Mouse (Mus musculus) heart, embryonic 15.5 days (tissue): ENCODE measurements around the gene Rnf146. TPM values are rescaled to one million over a fixed set of nuclear protein-coding genes. Genes with fewer than 3 reads are reported as not detected.
"Not testable (repeated sequence)": the region's sequence is repeated elsewhere in the genome, so short reads cannot be mapped to it uniquely, and the experiment has no call there.

Experiments used
- ATAC-seq: fragments of 200-750 bp; cut with Nextera tagmentation; replicated peaks from 2 replicates; pipeline ENCODE4 v1.8.0; 2017; ENCODE audit warnings: low read depth, moderate TSS enrichment; ENCODE audit not compliant: insufficient number of reproducible peaks, insufficient read depth, low FRiP score
- H3K27ac ChIP-seq: fragments of 300-500 bp; sonication (generic); 2 replicates; pipeline ENCODE4 v1.5.1; 2015; ENCODE audit warnings: mild to moderate bottlenecking, inconsistent platforms
- H3K27me3 ChIP-seq: fragments of 300-500 bp; sonication (generic); 2 replicates; pipeline ENCODE4 v1.6.1; 2015; ENCODE audit warnings: inconsistent platforms
- H3K36me3 ChIP-seq: fragments of 300-500 bp; sonication (generic); 2 replicates; pipeline ENCODE4 v1.6.1; 2015; ENCODE audit warnings: mild to moderate bottlenecking, inconsistent platforms
- H3K4me1 ChIP-seq: fragments of 300-500 bp; sonication (generic); replicated peaks from 2 replicates; pipeline ENCODE4 v1.6.1; 2015; ENCODE audit warnings: inconsistent platforms
- H3K4me2 ChIP-seq: fragments of 300-500 bp; sonication (generic); 2 replicates; pipeline ENCODE4 v1.6.1; 2015; ENCODE audit warnings: inconsistent platforms, mild to moderate bottlenecking, moderate library complexity
- H3K4me3 ChIP-seq: fragments of 300-500 bp; sonication (generic); 2 replicates; pipeline ENCODE4 v1.5.1; 2015; ENCODE audit warnings: mild to moderate bottlenecking, inconsistent platforms
- H3K9ac ChIP-seq: fragments of 300-500 bp; sonication (generic); 2 replicates; pipeline ENCODE4 v1.6.1; 2015; ENCODE audit warnings: mild to moderate bottlenecking, inconsistent platforms
- H3K9me3 ChIP-seq: fragments of 300-500 bp; sonication (generic); replicated peaks from 2 replicates; pipeline ENCODE4 v1.6.1; 2016; ENCODE audit warnings: inconsistent platforms
- WGBS: fragments of 180-500 bp; shearing (Covaris S2); methylation state at CpG from one replicate; pipeline ENCODE4 v1.1.7; 2015; ENCODE audit warnings: mixed read lengths; 5-methylcytosine and 5-hydroxymethylcytosine counted together
- polyA plus RNA-seq: library from polyadenylated mRNA; unstranded; fragments of >200 nt; fragmentation: Nextera tagmentation; extraction: Ambion mirVana; gene quantifications from 2 replicates; pipeline ENCODE4 v1.2.1, GENCODE M21; 2015

The Rnf146 gene
- 35.7 and 37.9 TPM in 2 replicates for polyA plus RNA-seq

- H3K9me3 ChIP-seq: no peaks in the 10 kb centered on the region
- peak within 1 kb of the TSS; percentile 98 for H3K9ac ChIP-seq
- H3K4me2 ChIP-seq: peak within 1 kb of the TSS; percentile 72
- no peaks in the 10 kb centered on the region for H3K27me3 ChIP-seq
- peak within 1 kb of the TSS; percentile 85 for H3K4me3 ChIP-seq
- peak; percentile 34; the same call in 1 of the 2 replicates for ATAC-seq
- peak within 1 kb of the TSS; percentile 99 for H3K27ac ChIP-seq
- peaks cover 10% of the 10 kb centered on the region for H3K4me1 ChIP-seq
- WGBS: 6% methylated on average over 15 of the region's 15 CpGs
- H3K36me3 ChIP-seq: no peaks in the 10 kb centered on the region
These were observed at the start of gene Rnf146 for GRCm38 (mm10) chr10:29362197-29362900. TSS of gene Rnf146 (minus strand) at chr10:29362442.

- WGBS: 39% methylated on average over 8 of the region's 8 CpGs
- 0 out of 2 replicates have a peak overlapping the region, but pooled peaks have one; percentile 4 for H3K4me2 ChIP-seq
- no peaks in the 10 kb centered on the region for H3K9me3 ChIP-seq
- no peaks in the 10 kb centered on the region for H3K4me1 ChIP-seq
- no peak for ATAC-seq
- no peaks in the 10 kb centered on the region for H3K27me3 ChIP-seq
- H3K9ac ChIP-seq: no peak overlapping the region
- no peak overlapping the region for H3K4me3 ChIP-seq
- no peak overlapping the region for H3K27ac ChIP-seq
- no peaks in the 10 kb centered on the region for H3K36me3 ChIP-seq
These were observed 40.5 kb upstream of the Rnf146 start for GRCm38 (mm10) chr10:29402656-29403268.

DNA sequence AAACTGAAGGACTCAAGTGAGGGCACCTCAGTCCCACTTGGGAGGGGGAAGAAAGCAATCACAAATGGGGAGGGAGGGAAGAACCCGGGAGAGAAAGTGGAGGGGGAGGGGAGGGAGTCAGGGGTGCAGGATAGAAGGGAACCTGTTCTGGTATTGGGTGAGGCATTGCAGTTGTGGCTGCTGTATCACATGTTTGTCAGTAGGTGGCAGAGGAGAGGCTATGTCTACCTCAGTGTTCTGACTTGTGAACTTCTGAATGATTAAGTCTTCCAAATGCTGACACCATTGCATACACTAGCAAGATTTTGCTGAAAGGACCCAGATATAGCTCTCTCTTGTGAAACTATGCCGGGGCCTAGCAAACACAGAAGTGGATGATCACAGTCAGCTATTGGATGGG lies 32.6 kb upstream of the Rnf146 start:
- not testable (repeated sequence) for H3K9ac ChIP-seq

DNA sequence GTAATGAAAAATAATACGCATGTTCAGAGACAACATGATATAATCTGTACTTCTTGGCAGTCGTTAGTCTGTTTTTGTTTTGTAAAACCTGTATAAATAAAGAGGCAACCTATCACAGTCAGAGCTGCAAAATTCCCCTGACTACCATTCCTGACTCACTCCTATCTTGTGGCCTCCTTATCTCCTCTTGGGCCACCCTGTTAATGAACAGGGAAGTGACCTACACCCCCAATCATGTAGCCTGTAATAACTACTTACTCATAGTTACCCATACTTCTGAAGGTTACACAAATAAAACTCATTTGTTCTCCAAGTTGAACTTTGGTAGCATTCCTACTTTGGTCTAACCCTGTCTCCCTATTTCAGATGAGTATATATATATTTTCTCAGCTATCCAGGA lies 19.3 kb upstream of the Rnf146 start:
- ATAC-seq: no peak
- 52% methylated on average over 2 of the region's 2 CpGs for WGBS
- no peaks in the 10 kb centered on the region for H3K4me1 ChIP-seq

More for the DNA sequence above, 32.6 kb upstream of the Rnf146 start:
- H3K9me3 ChIP-seq, H3K4me2 ChIP-seq, H3K27me3 ChIP-seq, ATAC-seq, H3K4me3 ChIP-seq, H3K36me3 ChIP-seq, H3K27ac ChIP-seq, H3K4me1 ChIP-seq: not testable (repeated sequence)
- WGBS: 59% methylated on average over 2 of the region's 2 CpGs

DNA sequence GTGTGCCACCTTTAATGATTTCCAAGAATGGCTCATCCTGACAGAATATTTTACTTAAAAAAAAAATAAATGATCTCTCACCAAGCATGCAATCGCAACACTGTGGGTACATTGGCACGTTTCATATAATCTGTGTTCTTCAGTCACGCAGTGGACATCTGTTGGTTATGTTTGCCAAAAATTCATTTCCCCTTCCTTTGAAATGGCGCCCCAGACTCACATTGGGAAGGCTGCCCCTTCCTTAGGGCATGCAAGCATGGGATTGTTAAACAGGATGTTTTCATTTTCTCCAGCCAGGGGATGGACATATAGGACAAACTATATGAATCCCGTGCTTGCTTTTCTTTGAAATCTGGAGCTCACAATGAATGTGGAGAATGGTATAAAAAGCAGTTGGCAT lies 11.8 kb upstream of the Rnf146 start:
- Histone ChIP-seq H3K9me3 (no peaks in the 10 kb centered on the region), H3K4me2 (no peak overlapping the region), H3K27me3 (no peaks in the 10 kb centered on the region), H3K4me3 (no peak overlapping the region), H3K4me1 (no peaks in the 10 kb centered on the region), H3K27ac (no peak overlapping the region), H3K36me3 (no peaks in the 10 kb centered on the region), H3K9ac (no peak overlapping the region)
- 70% methylated on average over 5 of the region's 5 CpGs for WGBS
- ATAC-seq: no peak

More for the DNA sequence above, 19.3 kb upstream of the Rnf146 start:
- no peak overlapping the region for H3K4me3 ChIP-seq
- no peak overlapping the region for H3K4me2 ChIP-seq
- H3K27me3 ChIP-seq: no peaks in the 10 kb centered on the region
- H3K27ac ChIP-seq: no peak overlapping the region
- no peaks in the 10 kb centered on the region for H3K36me3 ChIP-seq
- H3K9me3 ChIP-seq: no peaks in the 10 kb centered on the region
- no peak overlapping the region for H3K9ac ChIP-seq

DNA sequence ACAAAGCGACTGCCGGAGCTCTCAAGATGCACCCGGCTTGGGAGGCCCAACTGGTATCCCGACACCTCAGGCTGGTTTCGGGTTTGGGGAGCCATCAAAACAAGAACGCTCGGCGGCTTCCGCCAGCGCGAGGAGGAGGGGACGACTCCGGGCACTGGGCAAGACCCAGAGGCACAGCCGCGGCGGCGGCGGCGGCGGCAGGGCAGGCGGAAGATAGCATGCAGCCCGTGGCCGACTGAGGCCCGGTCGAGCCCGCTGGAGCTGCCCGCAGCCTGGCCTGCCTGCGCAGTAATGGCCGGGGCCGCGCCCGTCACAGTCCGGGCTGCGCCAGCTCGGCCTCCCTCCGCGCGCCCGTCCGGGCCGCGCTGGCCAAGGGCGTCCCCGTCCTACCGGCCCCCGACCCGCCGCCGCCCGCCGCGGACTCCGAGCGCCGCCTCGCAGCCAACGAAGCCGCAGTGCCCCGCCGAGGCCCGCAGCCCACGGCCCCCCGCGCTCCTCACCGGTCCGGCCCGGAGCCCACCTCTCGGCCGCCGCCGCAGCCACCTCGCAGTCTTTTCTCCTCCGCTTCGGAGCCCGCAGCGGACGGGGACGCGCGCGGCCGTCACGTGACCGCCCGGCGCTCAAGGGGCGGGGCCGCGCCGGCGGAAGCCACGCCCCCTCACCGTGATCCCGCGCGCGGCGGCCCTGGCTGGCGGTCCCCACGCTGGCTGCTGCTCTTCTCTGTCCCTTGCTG lies 612 bp downstream of the Rnf146 start:
- Histone ChIP-seq H3K4me2 (peak overlapping the region; percentile 72), H3K9ac (peak overlapping the region; percentile 98), H3K27me3 (no peaks in the 10 kb centered on the region), H3K4me3 (peak overlapping the region; percentile 85), H3K36me3 (no peaks in the 10 kb centered on the region), H3K27ac (peak overlapping the region; percentile 99), H3K4me1 (peaks cover 17% of the 10 kb centered on the region), H3K9me3 (no peaks in the 10 kb centered on the region)
- WGBS: under 1% methylated on average over 81 of the region's 100 CpGs
- ATAC-seq: peak; percentile 96

DNA sequence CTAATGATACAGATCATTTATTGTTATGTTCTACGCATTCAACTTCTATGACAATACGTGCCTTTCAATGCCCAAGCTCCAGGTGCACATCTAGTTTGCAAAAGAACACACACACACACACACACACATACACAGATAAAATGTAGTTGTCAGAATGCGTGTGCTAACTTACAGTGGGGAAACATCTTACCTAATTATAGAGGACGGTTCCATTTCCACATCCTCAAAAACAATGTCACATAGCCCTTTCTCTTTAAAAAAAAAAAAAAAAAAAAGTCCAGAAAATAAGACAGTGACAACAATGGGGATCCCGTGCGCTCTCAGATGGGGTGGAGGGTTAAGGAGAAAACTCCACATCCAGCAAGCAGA lies 1.2 kb downstream of the Rnf146 start:
- Histone ChIP-seq H3K27ac (peak overlapping the region; percentile 99), H3K4me2 (peak overlapping the region; percentile 72), H3K4me3 (peak overlapping the region; percentile 85), H3K36me3 (no peaks in the 10 kb centered on the region), H3K9ac (peak overlapping the region; percentile 98), H3K4me1 (peaks cover 19% of the 10 kb centered on the region), H3K9me3 (no peaks in the 10 kb centered on the region), H3K27me3 (no peaks in the 10 kb centered on the region)
- no peak for ATAC-seq
- 4% methylated on average over 6 of the region's 6 CpGs for WGBS

GRCm38 (mm10) chr10:29354183-29354582 lies 8.1 kb downstream of the Rnf146 start:
- ATAC-seq: no peak
- peaks cover 9% of the 10 kb centered on the region; the same call in 1 of the 2 replicates for H3K36me3 ChIP-seq
- H3K27ac ChIP-seq: no peak overlapping the region
- H3K27me3 ChIP-seq: no peaks in the 10 kb centered on the region
- no peak overlapping the region for H3K4me3 ChIP-seq
- no peak overlapping the region for H3K4me2 ChIP-seq
- H3K9me3 ChIP-seq: no peaks in the 10 kb centered on the region
- H3K9ac ChIP-seq: no peak overlapping the region
- WGBS: 75% methylated on average over 7 of the region's 7 CpGs
- H3K4me1 ChIP-seq: peaks cover 25% of the 10 kb centered on the region

- Histone ChIP-seq H3K4me1 (peaks cover 24% of the 10 kb centered on the region), H3K27ac (peak overlapping the region; percentile 42), H3K27me3 (no peaks in the 10 kb centered on the region), H3K4me3 (no peak overlapping the region), H3K36me3 (peaks cover 10% of the 10 kb centered on the region; the same call in 1 of the 2 replicates), H3K9ac (no peak overlapping the region), H3K9me3 (no peaks in the 10 kb centered on the region), H3K4me2 (no peak overlapping the region)
- WGBS: 35% methylated on average over 3 of the region's 3 CpGs
- no peak for ATAC-seq
These were observed 9.7 kb downstream of the Rnf146 start for GRCm38 (mm10) chr10:29352575-29352974.

GRCm38 (mm10) chr10:29351420-29351819 lies 10.8 kb downstream of the Rnf146 start:
- no peak for ATAC-seq
- no peak overlapping the region for H3K4me3 ChIP-seq
- H3K4me2 ChIP-seq: no peak overlapping the region
- 88% methylated on average over 2 of the region's 2 CpGs for WGBS
- H3K36me3 ChIP-seq: peaks cover 22% of the 10 kb centered on the region
- H3K27me3 ChIP-seq: no peaks in the 10 kb centered on the region
- H3K9me3 ChIP-seq: no peaks in the 10 kb centered on the region
- H3K9ac ChIP-seq: no peak overlapping the region
- H3K27ac ChIP-seq: no peak overlapping the region
- H3K4me1 ChIP-seq: peaks cover 14% of the 10 kb centered on the region; the same call in 1 of the 2 replicates

GRCm38 (mm10) chr10:29346638-29347037 lies 15.6 kb downstream of the Rnf146 start:
- Histone ChIP-seq H3K4me1 (no peaks in the 10 kb centered on the region), H3K4me3 (no peak overlapping the region), H3K36me3 (peaks cover 32% of the 10 kb centered on the region), H3K9ac (no peak overlapping the region), H3K27me3 (no peaks in the 10 kb centered on the region), H3K4me2 (no peak overlapping the region), H3K9me3 (no peaks in the 10 kb centered on the region), H3K27ac (no peak overlapping the region)
- 93% methylated on average over 7 of the region's 7 CpGs for WGBS
- no peak for ATAC-seq
